Mouse (Mus musculus) stomach, postnatal 0 days (tissue): ENCODE measurements around the gene Syt3.

Experiments
- CTCF ChIP-seq: IDR thresholded peaks from 2 replicates; pipeline ENCODE4 v1.5.1; 2016; ENCODE audit warnings: antibody characterized with exemption, low read depth, mild to moderate bottlenecking, moderate library complexity
- EP300 ChIP-seq: optimal IDR thresholded peaks from 2 replicates; pipeline ENCODE3; 2016; ENCODE audit warnings: antibody characterized with exemption

DNA sequence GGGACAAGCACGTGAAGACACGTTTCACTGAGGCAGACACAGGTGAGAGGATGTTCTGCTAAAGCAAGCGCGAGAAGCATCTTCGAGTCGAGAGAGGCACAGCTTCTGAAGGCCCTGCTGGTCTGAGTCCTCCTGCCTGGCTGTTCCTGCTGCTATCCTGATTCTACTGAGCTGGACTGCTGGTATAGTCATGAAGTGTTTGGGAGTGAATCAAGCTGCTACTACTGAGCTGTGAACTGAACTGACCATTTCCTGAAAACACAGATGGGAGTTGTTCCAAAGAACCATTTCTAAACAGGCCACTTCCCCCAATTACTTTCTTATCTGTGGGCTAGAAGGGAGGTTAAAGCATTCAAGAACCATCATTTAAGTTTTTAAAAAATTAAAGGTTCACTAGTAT lies 29.4 kb downstream of the Syt3 start:
- no peak for TF ChIP-seq CTCF
- TF ChIP-seq EP300: no peak
